Mouse (Mus musculus): ENCODE results near the gene Gm47791.

DNA sequence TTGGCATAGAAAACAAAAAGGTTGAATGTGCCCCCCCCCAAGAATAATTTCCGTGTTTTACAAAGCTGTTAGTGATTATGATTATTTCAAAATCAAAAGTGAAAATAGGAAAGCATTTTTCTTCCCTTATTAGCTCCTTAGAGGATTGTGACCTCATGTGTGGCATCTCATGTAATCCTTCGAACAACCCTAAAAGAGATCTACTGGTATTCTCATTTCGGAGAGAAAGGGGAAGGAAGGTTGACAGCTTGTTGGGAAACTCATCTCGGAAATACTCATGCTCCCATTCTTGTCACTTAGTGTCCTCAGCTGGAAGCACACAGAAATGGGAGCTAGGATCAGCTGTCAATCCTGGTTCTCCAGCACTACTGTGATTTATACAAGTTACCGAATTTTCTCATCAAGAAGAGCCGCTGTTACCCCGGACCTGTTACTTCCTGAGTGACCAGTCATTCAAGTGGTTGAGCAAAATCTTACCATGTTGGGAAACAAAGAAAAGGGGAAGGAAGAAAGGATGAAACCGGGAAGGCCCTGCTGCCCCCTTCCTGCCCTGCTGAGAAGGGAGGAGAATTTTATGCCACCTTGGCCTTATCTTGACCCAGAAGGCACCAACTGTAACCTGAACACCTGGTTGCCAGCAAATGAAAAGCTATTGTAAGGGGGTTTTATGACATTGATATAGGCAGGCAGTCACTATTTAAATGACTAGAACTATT lies 9.4 kb downstream of the Gm47791 start:
- TF ChIP-seq POLR2A (IDR thresholded peaks at IDR 0.05; ENCODE audit: low read depth, low read length) = no peak
- no peak for TF ChIP-seq CTCF (IDR thresholded peaks at IDR 0.05; ENCODE audit: borderline replicate concordance, insufficient read depth, low read length)
